Mouse (Mus musculus) embryonic fibroblast, embryonic 13.5 days (primary cell): ENCODE data around the gene Rybp.

Experiments
- CTCF ChIP-seq: IDR thresholded peaks from 2 replicates; pipeline ENCODE4 v1.5.1; 2011; ENCODE audit warnings: mild to moderate bottlenecking, control low read depth, low read length, moderate library complexity, borderline replicate concordance; ENCODE audit not compliant: insufficient read depth
- POLR2A ChIP-seq: IDR thresholded peaks from 2 replicates; pipeline ENCODE4 v1.6.1; 2011; ENCODE audit warnings: low read depth, mild to moderate bottlenecking, control low read depth, low read length, moderate library complexity

- TF ChIP-seq POLR2A (no peak), CTCF (no peak)
Observed at GRCm38 (mm10) chr6:100222927-100223326, 64.4 kb downstream of the Rybp start.
